Mouse (Mus musculus): ENCODE results near the gene Cmtm2a. TPM values are rescaled to one million over a fixed set of nuclear protein-coding genes. Genes with fewer than 3 reads are reported as not detected.
"Not testable (repeated sequence)": the region's sequence is repeated elsewhere in the genome, so short reads cannot be mapped to it uniquely, and the experiment has no call there.

The Cmtm2a gene
- polyA plus RNA-seq, 1 experiment from 2014 or later: not detected

- Histone ChIP-seq H3K27me3 (no peaks in the 10 kb centered on the region), H3K4me3 (no peak overlapping the region), H3K9ac (no peak overlapping the region), H3K9me3 (no peaks in the 10 kb centered on the region), H3K36me3 (0 out of 2 replicates have a peak, but pooled peaks cover 6% of the 10 kb centered on the region), H3K4me1 (no peaks in the 10 kb centered on the region), H3K27ac (no peak overlapping the region), H3K4me2 (no peak overlapping the region)
- ATAC-seq (ENCODE audit: borderline replicate concordance, extremely low read depth, low FRiP score, low TSS enrichment): no peak
- WGBS: 78% methylated on average over 6 of the region's 6 CpGs
Measured at GRCm38 (mm10) chr8:104268937-104269440, 24.0 kb downstream of the Cmtm2a start.

GRCm38 (mm10) chr8:104268368-104268767 is 24.6 kb downstream of the Cmtm2a start:
- H3K4me3 ChIP-seq: no peak overlapping the region
- no peaks in the 10 kb centered on the region for H3K4me1 ChIP-seq
- no peak overlapping the region for H3K4me2 ChIP-seq
- H3K9ac ChIP-seq: no peak overlapping the region
- H3K27me3 ChIP-seq: no peaks in the 10 kb centered on the region
- H3K36me3 ChIP-seq: peaks cover 12% of the 10 kb centered on the region; the same call in 1 of the 2 replicates
- no peak for ATAC-seq (ENCODE audit: borderline replicate concordance, extremely low read depth, low FRiP score, low TSS enrichment)
- no peaks in the 10 kb centered on the region for H3K9me3 ChIP-seq
- H3K27ac ChIP-seq: no peak overlapping the region

- not testable (repeated sequence) for H3K9ac ChIP-seq; H3K4me3 ChIP-seq; H3K4me1 ChIP-seq; H3K27me3 ChIP-seq; H3K27ac ChIP-seq; H3K9me3 ChIP-seq; H3K4me2 ChIP-seq; ATAC-seq (ENCODE audit: borderline replicate concordance, extremely low read depth, low FRiP score, low TSS enrichment)
- peaks cover 16% of the 10 kb centered on the region; the same call in 1 of the 2 replicates for H3K36me3 ChIP-seq
- WGBS: 96% methylated on average over 22 of the region's 22 CpGs
Measured at GRCm38 (mm10) chr8:104264271-104264935, 28.6 kb downstream of the Cmtm2a start.

GRCm38 (mm10) chr8:104261802-104262201 is 31.2 kb downstream of the Cmtm2a start:
- not testable (repeated sequence) for H3K9ac ChIP-seq; H3K27me3 ChIP-seq; H3K4me2 ChIP-seq; ATAC-seq (ENCODE audit: borderline replicate concordance, extremely low read depth, low FRiP score, low TSS enrichment); H3K27ac ChIP-seq; H3K4me1 ChIP-seq; H3K4me3 ChIP-seq; H3K9me3 ChIP-seq
- H3K36me3 ChIP-seq: peaks cover 38% of the 10 kb centered on the region
- 92% methylated on average over 5 of the region's 5 CpGs for WGBS

GRCm38 (mm10) chr8:104253016-104253415 is 40.0 kb downstream of the Cmtm2a start:
- Histone ChIP-seq H3K4me1 (peaks cover 15% of the 10 kb centered on the region), H3K9ac (no peak overlapping the region), H3K4me2 (no peak overlapping the region), H3K36me3 (peaks cover 7% of the 10 kb centered on the region), H3K4me3 (no peak overlapping the region), H3K27ac (no peak overlapping the region), H3K9me3 (no peaks in the 10 kb centered on the region), H3K27me3 (no peaks in the 10 kb centered on the region)
- ATAC-seq (ENCODE audit: borderline replicate concordance, extremely low read depth, low FRiP score, low TSS enrichment): no peak
- WGBS: 87% methylated on average over 3 of the region's 3 CpGs

GRCm38 (mm10) chr8:104251461-104251860 is 41.5 kb downstream of the Cmtm2a start:
- Histone ChIP-seq H3K36me3 (no peaks in the 10 kb centered on the region), H3K9ac (peak overlapping the region; percentile 75), H3K27me3 (no peaks in the 10 kb centered on the region), H3K27ac (peak overlapping the region; percentile 93), H3K9me3 (no peaks in the 10 kb centered on the region), H3K4me2 (peak overlapping the region; percentile 83), H3K4me3 (peak overlapping the region; percentile 82), H3K4me1 (peaks cover 27% of the 10 kb centered on the region)
- WGBS: 0% methylated on average over 7 of the region's 7 CpGs
- no peak for ATAC-seq (ENCODE audit: borderline replicate concordance, extremely low read depth, low FRiP score, low TSS enrichment)

- WGBS: 3% methylated on average over 41 of the region's 41 CpGs
- Histone ChIP-seq H3K27me3 (no peaks in the 10 kb centered on the region), H3K4me2 (peak within 1 kb of the TSS; percentile 83), H3K27ac (peak within 1 kb of the TSS; percentile 93), H3K4me1 (peaks cover 27% of the 10 kb centered on the region), H3K36me3 (no peaks in the 10 kb centered on the region), H3K4me3 (peak within 1 kb of the TSS; percentile 82), H3K9ac (peak within 1 kb of the TSS; percentile 75), H3K9me3 (no peaks in the 10 kb centered on the region)
- ATAC-seq (ENCODE audit: borderline replicate concordance, extremely low read depth, low FRiP score, low TSS enrichment): peak; percentile 82
Measured at GRCm38 (mm10) chr8:104250439-104251367, 42.3 kb downstream of the Cmtm2a start, which contains the start of gene Cklf. Gene Cklf, plus strand, starts transcription at chr8:104250861.

- Histone ChIP-seq H3K9ac (no peak overlapping the region), H3K27ac (no peak overlapping the region), H3K4me1 (peaks cover 27% of the 10 kb centered on the region), H3K27me3 (no peaks in the 10 kb centered on the region), H3K9me3 (no peaks in the 10 kb centered on the region), H3K4me2 (no peak overlapping the region), H3K4me3 (no peak overlapping the region), H3K36me3 (no peaks in the 10 kb centered on the region)
- no peak for ATAC-seq (ENCODE audit: borderline replicate concordance, extremely low read depth, low FRiP score, low TSS enrichment)
- 84% methylated on average over 7 of the region's 7 CpGs for WGBS
Measured at GRCm38 (mm10) chr8:104249442-104249996, 43.5 kb downstream of the Cmtm2a start.

GRCm38 (mm10) chr8:104248276-104248675 is 44.7 kb downstream of the Cmtm2a start, which contains the start of gene Tk2:
Gene Tk2, minus strand, starts transcription at chr8:104248558.
- WGBS: under 1% methylated on average over 28 of the region's 28 CpGs
- ATAC-seq (ENCODE audit: borderline replicate concordance, extremely low read depth, low FRiP score, low TSS enrichment): peak; percentile 88
- Histone ChIP-seq H3K4me2 (peak within 1 kb of the TSS; percentile 86), H3K27me3 (no peaks in the 10 kb centered on the region), H3K4me3 (peak within 1 kb of the TSS; percentile 95), H3K9ac (peak within 1 kb of the TSS; percentile 87), H3K9me3 (no peaks in the 10 kb centered on the region), H3K4me1 (peaks cover 27% of the 10 kb centered on the region), H3K27ac (peak within 1 kb of the TSS; percentile 37; the same call in 1 of the 2 replicates), H3K36me3 (0 out of 2 replicates have a peak, but pooled peaks cover 1% of the 10 kb centered on the region)

GRCm38 (mm10) chr8:104247908-104248275 is 45.1 kb downstream of the Cmtm2a start:
- ATAC-seq (ENCODE audit: borderline replicate concordance, extremely low read depth, low FRiP score, low TSS enrichment): no peak
- Histone ChIP-seq H3K27ac (peak overlapping the region; percentile 37; the same call in 1 of the 2 replicates), H3K36me3 (0 out of 2 replicates have a peak, but pooled peaks cover 4% of the 10 kb centered on the region), H3K9ac (peak overlapping the region; percentile 87), H3K4me3 (peak overlapping the region; percentile 95), H3K9me3 (no peaks in the 10 kb centered on the region), H3K27me3 (no peaks in the 10 kb centered on the region), H3K4me1 (peaks cover 27% of the 10 kb centered on the region), H3K4me2 (peak overlapping the region; percentile 86)
- 3% methylated on average over 11 of the region's 11 CpGs for WGBS

- peaks cover 27% of the 10 kb centered on the region for H3K4me1 ChIP-seq
- H3K4me2 ChIP-seq: peak overlapping the region; percentile 86
- peak overlapping the region; percentile 87 for H3K9ac ChIP-seq
- 0 out of 2 replicates have a peak, but pooled peaks cover 4% of the 10 kb centered on the region for H3K36me3 ChIP-seq
- 60% methylated on average over 22 of the region's 22 CpGs for WGBS
- H3K4me3 ChIP-seq: peak overlapping the region; percentile 95
- H3K9me3 ChIP-seq: no peaks in the 10 kb centered on the region
- no peak overlapping the region for H3K27ac ChIP-seq
- no peaks in the 10 kb centered on the region for H3K27me3 ChIP-seq
- ATAC-seq (ENCODE audit: borderline replicate concordance, extremely low read depth, low FRiP score, low TSS enrichment): no peak
Measured at GRCm38 (mm10) chr8:104247054-104247907, 45.7 kb downstream of the Cmtm2a start.

Data from lung, embryonic 15.5 days (tissue).